Mouse (Mus musculus) kidney, postnatal 25 days (tissue): Measurements from ENCODE around the gene Slc35f1.

Experiments
- DNase-seq, 2 experiments: peaks; one replicate each; pipeline ENCODE4 v3.0.0; 2021; ENCODE audit warnings: mixed read lengths in 2 of 2

Gene Slc35f1

DNA sequence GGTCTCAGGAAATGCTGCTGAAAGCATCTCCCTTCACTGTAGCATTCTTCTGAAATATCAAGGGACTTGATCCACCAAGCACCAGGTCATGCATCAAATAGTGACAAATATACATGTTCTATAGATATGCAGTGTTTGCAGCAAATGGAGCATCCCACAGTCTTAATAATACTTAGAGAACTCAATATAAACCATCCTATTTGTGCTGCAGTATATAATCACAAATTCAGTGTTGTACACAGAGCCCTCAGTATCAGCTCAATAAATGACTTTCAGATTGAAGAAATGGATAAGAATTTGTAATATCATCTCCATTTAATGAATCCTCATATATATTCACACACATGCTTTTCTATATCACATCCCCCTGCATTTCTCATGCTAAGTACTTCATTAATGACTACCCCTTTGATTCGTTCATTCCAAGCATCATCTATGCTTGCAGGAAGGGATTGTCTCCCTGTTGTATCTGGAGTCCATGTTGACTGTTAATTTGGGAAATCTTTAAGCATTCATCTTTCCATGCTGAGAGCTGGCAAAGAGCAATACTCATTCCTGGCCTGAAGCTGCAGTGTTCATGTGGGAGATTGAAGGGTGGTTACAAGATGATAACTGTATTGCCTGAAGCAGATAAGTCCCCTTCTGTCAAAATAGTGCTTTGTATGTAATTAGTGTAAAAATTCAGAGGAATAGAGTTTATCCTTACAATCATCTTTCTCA is 249.9 kb downstream of the Slc35f1 start:
- no peak for DNase-seq

DNA sequence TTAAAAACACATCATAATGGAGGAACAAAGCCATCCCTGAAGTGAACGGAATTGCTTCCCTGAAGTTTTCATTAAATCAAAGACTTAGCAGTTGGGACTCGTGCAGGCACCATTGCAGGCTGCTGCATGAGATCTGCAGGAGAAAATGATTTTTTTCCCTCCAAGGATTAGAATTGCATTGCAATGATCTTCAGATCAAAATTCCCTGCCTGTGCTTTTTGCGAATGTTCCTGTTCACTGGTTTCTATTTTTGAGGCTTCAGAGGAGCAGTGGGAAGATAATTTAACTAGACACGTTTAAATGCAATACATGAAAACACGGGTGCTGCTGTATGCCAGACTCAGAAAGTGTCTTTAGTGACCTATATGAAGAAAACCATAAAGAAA is 250.5 kb downstream of the Slc35f1 start:
- no peak for DNase-seq

- no peak for DNase-seq
These were observed 262.2 kb downstream of the Slc35f1 start for GRCm38 (mm10) chr10:52952581-52952980.

DNA sequence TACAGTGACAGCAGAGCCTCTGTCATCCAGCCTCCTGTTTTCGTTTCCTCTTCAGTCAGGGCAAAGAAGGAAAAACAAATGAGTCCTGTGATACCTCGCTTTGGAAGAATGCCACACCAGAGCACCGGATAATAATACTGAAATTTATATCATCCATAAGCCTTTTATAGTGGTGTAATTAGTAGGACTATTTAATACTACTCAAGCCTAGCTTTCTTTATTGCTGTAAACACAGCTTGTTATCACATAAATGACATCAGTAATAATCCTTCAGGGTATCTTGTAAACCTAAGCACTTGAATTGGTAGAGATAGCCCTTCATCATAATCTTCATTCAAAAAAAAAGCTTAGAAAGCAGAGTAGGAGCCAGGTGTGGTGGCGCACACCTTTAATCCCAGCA is 266.4 kb downstream of the Slc35f1 start:
- no peak for DNase-seq

- DNase-seq: no peak
These were observed 288.9 kb downstream of the Slc35f1 start for GRCm38 (mm10) chr10:52979251-52979650.

GRCm38 (mm10) chr10:52982836-52983235 is 292.5 kb downstream of the Slc35f1 start:
- DNase-seq: no peak

DNA sequence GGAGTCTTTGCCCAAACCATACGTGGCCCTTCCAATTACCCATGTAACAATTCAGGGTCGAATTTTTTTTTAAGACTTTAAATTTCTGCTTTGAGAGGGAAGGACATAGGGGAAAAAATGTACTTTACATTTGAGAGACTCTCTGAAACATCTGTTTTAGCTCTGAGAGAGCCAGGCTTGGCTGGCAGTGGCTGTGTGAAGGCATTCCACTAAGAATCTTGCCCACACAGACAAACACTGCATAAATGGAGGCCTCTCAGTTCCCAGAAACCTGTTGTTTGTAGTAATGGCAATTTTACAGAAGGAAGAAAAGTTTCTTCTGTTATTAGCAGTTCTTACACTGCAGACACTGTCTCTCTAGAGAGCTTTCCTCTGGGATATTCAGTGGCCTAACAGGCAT is 301.9 kb downstream of the Slc35f1 start:
- DNase-seq: no peak

- no peak for DNase-seq
These were observed 306.6 kb downstream of the Slc35f1 start for GRCm38 (mm10) chr10:52996886-52997285.

DNA sequence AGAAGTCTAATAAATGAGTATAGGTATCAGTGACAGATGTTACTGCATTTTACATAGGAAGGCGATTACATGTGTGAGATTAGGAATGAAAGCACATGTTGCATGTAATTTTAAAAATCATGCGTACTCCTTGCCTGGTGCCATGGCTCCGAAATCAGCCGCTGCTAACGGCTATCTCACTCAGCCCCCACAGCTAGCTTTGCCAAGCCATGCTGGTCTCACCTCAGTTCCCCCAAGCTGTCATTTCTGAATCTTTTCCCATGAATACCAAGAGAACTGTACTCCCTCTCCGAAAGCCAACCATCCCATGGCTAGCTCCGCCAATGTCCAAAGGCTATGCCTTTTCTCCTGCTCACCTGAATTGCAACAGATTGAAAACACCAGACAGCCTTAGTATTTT is 310.8 kb downstream of the Slc35f1 start:
- no peak for DNase-seq

- no peak for DNase-seq
These were observed 316.2 kb downstream of the Slc35f1 start for GRCm38 (mm10) chr10:53006229-53007190.

GRCm38 (mm10) chr10:53013878-53014277 is 323.5 kb downstream of the Slc35f1 start:
- DNase-seq: no peak

- DNase-seq: no peak
These were observed 338.1 kb downstream of the Slc35f1 start for GRCm38 (mm10) chr10:53028454-53028853.

DNA sequence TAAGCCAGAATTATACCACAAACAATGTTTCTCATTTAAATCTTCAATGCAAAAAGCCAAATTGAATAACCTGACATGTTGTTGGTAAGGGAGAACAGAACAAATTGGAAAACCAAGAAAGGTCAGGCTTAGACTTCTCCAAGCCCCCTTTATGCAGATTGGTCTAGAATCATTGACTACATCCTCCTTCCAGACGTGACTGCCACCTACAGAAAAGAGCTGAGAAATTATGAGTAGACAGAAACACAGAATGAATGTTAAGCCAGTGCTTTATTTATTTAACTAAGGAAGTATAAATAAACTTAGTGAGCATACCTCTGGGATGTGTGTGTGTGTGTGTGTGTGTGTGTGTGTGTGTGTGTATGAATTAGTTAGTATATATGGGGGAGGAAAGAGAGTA is 344.9 kb downstream of the Slc35f1 start:
- DNase-seq: no peak

DNA sequence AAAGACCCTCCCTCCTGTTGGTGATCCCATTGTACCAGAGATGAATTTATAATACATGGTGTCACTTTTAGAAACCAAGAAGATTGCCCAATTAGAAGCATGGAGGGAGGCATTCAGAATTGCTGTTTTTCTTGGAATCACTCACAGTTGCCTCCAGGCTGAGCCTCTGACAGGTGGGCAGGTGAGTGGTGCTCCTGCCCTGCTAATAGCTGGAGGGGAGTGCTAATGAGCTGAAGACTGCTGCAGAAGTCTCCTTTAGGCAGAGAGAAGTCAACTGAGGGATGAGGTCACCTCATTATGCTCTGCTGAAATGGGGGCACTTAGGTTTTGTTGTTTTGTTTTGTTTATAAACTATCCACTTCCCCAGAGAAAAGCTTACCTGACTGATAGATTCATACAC is 355.6 kb downstream of the Slc35f1 start:
- no peak for DNase-seq

DNA sequence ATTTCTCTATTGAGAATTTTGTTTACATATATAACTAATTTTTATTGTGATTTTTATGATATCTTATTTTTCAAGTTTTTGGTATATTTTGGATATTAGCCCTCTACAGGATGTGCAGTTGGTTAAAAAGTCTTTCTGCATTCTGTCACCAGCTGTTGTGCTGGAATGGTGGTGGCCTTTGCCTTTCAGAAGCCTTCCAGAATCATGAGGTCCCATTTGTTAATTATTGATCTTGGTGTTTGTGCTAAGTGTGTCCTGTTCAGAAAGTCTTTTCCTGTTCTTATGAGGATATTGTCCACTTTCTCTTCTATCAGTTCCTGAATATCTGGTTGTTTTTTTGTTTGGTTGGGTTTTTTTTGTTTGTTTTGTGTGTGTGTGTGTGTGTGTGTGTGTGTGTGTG is 362.2 kb downstream of the Slc35f1 start:
- no peak for DNase-seq

DNA sequence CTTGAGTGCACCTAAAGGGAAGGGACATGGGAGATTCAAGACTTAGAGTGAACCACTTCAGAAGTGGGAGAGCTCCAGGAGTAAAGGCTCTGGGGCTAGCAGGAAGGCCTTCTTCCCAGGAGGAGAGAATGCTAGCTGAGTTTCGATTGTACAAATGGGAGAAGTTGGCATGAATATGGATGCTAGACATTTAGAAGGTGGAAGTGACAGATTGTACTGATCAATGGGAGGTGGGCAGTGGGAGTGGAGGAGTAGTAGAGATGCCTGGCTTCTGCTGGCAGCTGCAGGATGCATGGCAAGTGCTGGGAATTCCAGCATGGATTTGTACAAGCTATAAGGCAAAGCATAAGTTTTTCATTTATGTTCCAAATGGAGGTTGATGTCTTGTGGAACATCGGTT is 370.4 kb downstream of the Slc35f1 start:
- DNase-seq: no peak

- peak; percentile 39 to 56 for DNase-seq
These were observed 372.4 kb downstream of the Slc35f1 start for GRCm38 (mm10) chr10:53062741-53063140.

DNA sequence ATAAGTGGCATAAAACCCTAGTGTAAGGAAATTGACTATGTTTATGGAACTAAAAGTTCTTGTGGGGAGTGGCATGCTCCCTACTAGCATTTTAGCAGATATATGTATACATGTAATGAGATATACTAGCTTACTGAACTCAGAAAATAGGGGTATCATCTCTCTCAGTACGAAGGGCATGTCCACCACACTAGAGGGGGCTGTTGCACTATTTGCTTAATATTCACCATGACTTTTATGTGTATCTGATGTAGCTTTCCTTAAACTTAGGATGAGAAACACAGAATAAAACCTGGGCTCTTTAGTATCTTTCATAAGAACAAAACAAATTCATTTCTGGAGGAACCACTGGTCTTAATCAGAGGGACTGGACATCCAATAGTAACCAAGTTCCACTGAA is 397.5 kb downstream of the Slc35f1 start:
- DNase-seq: peak in 1 of 2 experiments; percentile 40

- no peak for DNase-seq
These were observed 401.2 kb downstream of the Slc35f1 start for GRCm38 (mm10) chr10:53091525-53091924.

DNA sequence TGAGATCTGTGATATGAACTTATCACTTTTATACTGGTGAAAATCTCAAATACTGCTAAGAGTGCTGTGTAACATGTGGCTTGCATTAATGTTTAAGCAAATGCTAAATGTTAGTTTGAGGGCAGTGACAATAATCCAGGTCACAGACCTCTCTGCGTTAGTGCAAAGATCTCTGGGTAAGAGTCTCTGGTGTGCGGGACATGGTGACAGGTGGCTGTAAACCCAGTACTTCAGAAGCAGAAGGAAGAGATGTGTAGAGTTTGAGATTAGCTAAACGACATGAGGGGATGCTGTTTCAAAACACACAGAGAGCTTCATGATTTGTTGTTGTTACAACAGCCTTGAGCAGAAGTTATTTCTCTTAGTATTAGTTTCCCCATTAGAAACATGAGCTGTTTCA is 406.1 kb downstream of the Slc35f1 start:
- no peak for DNase-seq

DNA sequence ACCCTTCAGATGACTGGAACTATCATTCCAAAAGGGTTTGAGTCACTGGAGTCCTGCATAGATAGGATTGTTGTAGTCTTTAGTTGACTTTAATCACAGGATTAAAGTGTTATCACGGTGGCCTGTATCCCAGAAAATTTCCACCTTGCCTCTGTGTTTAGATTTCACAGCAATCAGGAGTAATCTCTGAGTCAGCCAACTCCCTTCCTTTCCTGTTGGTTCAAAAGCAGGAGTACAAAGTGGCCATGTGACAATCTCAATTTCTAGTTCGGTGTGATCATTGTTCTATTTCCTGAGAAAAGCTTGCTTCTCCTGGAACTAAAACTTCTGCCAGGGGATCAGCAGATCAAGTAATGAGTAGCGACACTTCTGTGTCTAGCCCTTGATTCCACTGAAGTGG is 410.5 kb downstream of the Slc35f1 start:
- no peak for DNase-seq

DNA sequence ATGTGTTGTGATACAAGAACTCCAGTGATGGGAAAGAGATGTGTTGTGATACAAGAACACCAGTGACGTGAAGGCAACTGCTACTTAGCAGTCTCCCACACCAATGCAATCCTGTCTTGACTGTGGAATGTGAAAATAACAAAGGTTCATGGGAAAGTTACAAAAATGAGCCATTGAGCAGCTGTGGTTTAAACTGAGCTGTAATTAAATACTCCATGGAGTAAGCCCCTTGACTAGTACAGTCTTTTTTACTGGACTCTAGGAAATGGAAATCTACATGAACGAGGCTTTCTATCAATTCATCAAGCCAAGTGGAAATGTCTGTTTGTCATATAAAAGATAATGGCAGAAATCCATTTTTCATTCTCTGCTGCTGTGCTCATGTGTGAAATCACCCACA is 411.1 kb downstream of the Slc35f1 start:
- DNase-seq: no peak

- no peak for DNase-seq
These were observed 412.1 kb downstream of the Slc35f1 start for GRCm38 (mm10) chr10:53102423-53102822.

- DNase-seq: peak; percentile 69 to 90
These were observed 424.7 kb downstream of the Slc35f1 start for GRCm38 (mm10) chr10:53115028-53115427.
